Mouse (Mus musculus) common myeloid progenitor, adult 5-6 weeks (primary cell): ENCODE results near the gene Thrb. TPM values are rescaled to one million over a fixed set of nuclear protein-coding genes. Genes with fewer than 3 reads are reported as not detected.
A peak's percentile ranks its signal among the peaks of the same experiment; 100 is the strongest.

ENCODE experiments used
- ATAC-seq: replicated peaks from 2 replicates; pipeline ENCODE4 v1.8.0; 2016; ENCODE audit warnings: low read depth, mild to moderate bottlenecking, moderate TSS enrichment, inconsistent platforms; ENCODE audit not compliant: poor library complexity, severe bottlenecking
- total RNA-seq: library from RNA; stranded (forward); fragments of 200-1000, 187-1606 nt; gene quantifications from 2 replicates; pipeline ENCODE4 v1.2.3, GENCODE M21; 2017

The Thrb gene
- total RNA-seq = 0.73 and 0.92 TPM in 2 replicates

DNA sequence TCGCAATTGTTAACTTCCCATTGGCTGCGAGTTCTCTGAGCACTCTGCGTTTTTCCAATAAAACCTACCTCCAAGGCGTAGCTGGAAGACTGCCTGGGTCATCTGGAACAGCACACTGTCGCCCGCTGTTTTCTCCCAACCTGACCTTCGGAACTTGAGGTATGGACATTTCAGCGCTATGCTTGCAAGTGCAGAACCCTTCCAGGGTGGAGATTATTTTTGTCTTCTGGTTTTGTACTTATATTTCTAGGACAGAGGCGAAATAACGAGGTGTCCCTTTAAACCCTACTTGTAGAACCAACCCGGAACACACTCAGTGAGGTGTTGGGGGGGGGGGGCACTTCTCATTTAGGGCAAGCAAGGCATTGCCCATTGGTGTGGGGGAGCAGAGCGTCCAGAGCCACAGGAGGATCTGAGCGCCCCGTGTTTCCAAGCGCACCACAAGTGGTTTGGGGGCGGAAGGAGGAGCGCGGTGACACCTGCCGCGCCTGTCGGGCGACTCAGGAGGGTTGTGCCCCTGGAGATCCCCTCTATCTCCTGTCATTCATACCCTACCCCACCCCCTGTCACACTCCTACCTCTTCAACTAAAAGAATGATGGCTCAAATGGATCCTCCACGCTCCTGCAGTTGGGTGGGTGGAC lies at the start of gene Thrb:
Thrb (plus strand) TSS at position 576 of the 643 bp plus-strand sequence.
- peak; percentile 57 for ATAC-seq

DNA sequence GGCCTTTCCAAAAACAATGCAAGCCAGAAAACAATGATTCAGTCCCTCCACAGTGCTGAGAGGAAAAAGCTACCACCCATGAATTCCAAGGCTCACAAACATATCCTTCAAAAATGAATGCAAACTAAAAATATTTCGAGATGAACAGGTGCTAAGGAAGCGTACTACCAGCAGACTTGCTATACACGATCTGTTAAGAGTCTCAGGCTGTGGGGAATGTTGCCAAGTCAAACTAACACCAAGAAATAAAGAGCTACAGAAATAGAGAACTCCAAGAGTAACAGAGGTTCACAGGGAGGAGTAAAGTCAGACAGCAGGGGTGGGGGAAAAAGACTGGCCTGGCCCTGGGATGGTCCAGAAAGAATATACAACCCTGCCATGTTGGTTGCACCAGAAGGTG lies 38.4 kb upstream of the Thrb start:
- ATAC-seq = no peak

DNA sequence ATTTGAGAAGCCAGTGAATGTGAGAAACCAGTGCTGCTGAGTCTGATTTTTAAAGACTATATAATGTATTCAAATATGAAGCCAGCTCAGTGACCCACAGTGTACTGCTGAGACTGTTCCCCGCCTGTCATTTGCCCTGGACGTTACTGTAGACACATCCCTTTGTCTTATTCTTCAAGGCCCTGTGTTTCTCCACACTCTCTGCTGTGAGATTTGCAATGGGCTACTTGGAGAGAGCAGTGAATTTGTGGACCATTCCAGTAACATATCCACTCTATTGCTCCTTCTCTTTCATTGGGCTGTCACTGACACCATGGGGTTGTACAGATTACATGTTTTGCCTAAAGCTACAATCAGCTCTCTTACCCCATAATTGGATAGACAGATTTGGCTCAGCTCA lies 36.1 kb upstream of the Thrb start:
- no peak for ATAC-seq

DNA sequence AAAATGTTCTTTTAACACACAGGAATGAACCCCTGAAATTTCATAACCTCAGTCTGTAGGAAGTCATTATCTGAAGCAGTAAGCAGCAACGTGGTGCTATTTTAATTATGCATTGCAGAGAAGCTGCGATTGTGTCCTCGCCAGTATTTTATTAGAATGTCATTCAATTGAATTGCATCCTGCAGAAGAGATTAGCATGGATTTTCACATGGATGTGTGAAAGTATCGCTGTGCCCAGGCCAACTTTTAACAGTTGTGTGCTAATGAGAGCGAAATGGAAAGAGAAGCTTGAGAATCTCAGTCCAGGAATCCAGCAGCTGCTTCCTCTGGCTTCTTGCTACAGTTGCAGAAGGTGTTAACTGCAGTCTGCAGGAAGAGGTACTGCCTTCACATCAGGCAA lies 30.8 kb upstream of the Thrb start:
- ATAC-seq = no peak

DNA sequence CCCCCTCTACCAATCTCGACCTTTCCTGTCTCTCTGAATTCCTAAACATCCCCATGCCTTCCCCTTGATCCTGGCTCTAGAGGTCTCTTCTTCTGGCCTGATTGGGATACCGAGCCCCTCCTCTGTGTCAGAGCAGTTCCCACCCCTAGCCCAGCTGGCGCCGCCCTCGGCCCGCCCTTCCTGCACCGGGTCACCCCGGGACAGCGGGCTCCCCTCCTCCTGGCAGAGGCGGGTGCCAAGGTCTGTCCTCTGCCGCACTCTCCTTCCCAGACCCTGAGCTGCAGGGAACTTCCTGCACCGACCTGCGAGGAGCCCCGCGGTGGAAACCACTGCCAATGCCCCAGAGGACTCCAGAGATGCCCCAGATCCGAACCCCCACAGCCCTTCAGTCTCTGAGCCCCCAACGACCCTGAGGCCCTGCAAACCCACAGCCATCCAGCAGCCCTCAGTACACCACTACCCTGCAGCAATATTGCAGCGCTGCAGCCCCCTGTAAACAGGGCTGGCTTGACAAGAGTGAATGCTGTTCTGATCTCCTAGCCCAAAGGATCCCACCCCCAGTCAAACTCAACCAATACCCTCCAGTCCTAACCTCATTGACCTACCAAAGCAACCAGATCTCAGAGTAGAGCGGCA lies 27.1 kb upstream of the Thrb start:
- peak; percentile 83 for ATAC-seq

DNA sequence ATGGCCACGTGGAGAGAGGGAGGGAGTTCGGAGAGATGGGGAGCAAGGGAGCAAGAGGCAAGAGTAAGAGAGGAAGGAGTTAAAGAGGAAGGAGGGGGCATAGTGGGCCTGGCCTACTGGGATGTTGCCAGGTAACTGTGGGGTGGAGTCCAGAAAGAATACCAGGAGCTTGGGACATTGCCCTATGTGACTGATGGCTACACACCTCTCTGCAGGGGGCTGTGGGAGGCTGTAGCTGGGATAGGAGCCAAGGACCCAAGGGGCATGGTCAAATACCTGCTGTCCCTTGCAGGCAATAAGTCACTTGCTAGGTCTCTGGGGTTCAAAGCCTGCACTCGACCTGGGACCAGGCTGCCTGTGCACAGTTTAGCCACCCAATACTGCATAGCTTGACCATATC lies 23.1 kb upstream of the Thrb start:
- ATAC-seq = no peak

DNA sequence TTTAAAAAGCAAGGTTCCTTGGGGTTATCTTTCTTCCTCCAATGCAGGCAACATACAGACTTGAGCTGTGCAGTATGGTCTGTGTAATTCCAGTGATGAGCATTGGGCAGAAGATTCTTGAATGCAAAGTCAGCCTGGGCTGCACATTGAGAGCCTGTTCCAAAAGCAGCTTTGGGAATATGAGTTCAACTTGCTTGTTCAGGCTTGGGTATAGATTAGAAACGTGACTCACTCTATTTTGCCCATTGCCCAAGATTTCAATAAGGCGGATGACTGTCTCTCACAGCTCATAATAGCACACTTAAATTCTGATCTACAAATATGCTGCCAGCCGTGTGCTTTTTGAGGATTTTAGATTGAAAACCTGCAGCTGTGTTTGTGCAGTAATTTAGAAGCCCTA lies 18.3 kb upstream of the Thrb start:
- ATAC-seq = no peak

DNA sequence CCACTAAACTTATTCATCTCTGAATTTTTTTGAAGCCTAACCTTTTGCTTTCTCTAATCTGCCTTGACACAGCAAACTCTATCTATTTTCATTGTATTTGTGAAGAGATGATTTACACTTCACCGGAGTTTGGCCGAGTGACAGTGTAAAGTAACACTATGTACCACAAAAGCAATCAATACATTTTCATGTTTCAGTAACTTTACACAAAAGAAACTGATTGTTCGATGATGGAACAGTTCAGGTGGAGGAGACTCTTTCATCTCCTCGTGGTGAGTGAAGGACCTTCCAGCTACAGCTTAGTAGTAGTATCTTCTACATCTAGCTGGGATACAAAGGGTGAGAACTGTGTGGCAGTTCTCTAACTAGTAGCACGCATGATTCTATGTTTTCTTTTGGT lies 5.0 kb upstream of the Thrb start:
- ATAC-seq = no peak

DNA sequence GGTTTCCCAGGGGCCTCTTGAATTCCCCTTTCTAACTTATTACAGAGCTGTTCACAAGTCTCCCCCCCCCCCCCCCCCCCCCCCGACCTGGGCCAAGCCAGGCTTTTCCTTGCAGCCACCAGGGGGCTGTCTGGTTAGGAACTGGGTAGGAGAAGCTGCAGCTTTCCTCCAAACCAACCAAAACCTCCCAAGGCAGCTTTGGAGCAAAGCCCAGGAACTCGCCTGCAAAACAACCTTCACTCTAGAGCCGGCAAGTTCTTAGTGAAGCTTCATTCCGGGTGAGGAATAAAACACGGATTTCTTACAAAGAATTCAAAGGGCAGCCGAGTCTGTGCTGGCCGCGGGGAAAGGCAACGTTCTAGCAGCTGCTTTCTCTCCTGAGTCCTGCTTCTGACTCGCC lies 1.0 kb upstream of the Thrb start:
- ATAC-seq = peak; percentile 66

DNA sequence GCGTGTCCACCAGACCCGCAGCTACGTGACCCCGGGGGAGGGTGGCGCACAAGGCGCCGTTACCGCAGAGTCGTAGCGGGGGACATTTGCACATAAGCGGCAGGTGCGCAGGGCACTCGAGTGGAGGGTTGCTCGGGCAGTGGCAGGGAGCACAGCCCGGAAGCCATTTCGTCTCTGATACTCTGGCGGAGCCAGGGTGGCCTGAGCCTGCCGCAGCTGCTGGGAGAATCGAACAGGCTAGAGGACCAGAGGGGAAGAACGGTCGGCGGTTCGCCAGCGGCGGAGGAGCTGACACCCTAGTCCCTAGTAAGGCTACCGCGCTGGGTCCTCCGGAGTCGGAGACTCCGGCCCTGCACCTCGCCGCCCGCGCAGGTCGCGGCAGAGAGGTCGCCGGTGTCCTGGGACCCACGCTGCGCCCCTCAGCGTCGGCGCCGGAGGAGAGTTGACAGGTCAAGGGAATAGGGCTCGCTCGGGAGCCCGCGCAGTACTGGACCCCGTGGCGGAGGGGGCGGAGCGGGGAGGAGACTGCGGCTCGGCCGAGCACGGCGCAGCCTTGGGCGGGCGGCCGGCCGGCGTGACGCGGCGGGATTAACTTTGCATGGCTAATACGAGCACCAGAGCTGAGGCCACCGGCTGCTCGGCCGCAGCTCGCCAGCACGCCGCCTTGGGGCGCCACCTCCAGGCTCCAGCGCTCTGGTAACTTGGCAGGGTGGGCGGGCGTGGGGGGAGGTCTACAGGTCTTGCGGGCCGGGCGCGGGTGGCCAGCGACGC lies 453 bp downstream of the Thrb start:
- ATAC-seq = peak; percentile 50

DNA sequence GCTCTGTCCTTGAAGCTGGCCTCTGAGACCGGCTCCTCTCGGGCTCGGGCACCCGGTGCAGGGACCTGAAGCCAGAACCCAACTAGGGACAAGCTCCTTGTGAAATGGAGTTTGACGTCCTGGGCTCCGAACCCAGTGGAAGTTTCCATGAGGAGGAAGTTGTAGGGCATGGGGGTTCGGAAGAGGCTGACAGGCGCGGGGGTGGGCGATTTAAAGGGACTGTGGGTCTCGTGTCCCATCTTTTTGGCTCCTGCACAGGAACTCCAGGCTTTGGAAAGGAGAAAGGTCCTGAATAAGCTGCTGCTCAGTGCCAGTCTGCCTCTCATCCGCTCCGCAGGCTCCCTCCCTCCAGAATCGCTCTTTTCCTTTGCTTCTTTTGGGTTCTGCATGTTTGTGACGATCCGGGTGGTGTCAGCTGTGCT lies 1.1 kb downstream of the Thrb start:
- ATAC-seq = peak; percentile 13

DNA sequence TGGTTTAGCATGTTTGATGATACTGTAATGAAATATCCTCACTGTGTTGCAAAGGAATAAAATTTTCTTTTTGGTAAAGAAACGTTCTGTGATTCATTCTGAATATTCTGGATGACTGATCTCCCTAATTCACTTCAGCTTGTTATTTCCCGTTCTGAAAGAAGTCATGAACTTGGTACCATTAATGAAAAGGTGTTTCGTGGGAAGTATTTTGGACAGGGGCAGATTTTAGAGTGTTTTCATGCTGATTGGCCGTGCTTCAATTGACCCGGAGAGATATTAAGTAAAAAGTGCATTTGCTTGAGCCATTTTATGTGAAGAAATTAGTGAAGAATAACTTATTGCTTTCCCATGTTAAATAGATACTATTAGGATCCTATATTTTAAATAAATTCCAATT lies 2.0 kb downstream of the Thrb start:
- no peak for ATAC-seq

DNA sequence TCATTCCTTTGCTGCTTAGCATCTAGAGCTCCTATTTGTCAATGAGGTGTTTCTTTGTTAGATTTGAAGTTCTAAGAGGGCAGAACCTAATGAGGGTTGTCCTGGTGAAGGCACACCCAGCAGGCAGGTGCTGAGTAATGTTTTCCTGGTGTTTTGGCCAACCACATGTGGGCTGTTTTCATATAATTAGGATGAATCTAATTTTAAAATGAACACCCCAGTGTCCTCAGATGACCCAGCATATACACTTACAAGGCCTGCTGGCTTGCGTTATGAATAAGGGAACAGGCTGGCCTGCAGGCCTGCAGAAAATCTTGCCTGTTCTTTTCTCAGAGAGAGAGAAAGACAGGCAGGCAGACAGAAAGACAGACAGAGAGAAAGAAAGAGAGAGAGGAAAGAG lies 14.3 kb downstream of the Thrb start:
- no peak for ATAC-seq

DNA sequence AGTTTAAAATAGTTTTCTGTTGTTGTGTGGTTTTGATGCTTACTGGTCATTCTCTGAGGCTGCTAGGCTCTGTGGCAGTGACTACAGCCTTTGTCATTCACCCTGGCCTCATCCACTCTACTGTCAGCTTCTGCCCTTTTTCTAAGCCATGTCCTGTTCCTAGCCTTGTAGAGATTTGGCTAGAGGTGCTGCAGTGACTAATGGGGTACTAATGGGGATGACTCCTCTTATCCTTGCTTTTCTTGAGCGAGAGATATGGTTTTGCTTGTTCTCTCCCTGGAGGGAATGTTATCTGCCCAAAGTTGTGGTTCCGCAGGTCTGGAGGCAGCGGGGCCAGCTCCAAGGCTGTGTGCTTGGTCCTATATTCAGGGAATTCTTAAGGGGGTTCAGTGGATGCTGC lies 15.2 kb downstream of the Thrb start:
- no peak for ATAC-seq

DNA sequence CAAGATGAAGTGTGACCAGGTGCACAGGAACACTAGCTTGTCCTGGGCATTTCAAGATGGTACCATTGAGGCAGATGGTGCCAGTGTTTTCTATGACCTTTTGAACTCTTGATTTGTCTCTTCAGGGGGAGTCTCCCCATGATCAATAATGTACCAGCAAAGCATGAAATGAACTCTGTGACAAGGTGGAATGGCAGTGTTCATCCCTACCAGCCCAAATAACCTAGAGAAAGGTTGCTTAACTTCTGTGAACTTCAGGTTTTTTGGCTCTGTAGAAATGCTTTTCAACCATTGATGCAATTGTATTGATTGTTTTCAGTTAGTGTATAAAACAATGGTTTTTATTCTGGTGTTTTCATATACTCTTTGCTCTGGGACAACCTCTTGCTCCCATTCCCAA lies 21.4 kb downstream of the Thrb start:
- no peak for ATAC-seq

DNA sequence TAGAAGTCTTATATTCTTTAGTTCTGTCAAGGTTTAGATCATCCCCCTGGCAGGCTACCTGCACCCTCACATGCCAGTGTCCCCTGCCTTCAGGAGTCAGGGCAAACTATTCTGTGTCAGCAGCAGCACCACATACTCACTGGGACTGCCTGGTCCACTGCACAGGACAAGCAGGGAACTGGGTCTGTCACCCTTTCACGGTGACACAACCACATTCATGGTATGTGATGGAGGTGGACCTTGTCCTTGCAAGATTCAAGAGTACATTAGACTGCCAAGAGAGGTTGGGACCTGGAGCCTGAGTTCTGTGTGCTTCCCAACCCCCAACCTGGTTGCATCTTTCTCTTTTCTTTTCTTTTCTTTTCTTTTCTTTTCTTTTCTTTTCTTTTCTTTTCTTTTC lies 24.8 kb downstream of the Thrb start:
- no peak for ATAC-seq

DNA sequence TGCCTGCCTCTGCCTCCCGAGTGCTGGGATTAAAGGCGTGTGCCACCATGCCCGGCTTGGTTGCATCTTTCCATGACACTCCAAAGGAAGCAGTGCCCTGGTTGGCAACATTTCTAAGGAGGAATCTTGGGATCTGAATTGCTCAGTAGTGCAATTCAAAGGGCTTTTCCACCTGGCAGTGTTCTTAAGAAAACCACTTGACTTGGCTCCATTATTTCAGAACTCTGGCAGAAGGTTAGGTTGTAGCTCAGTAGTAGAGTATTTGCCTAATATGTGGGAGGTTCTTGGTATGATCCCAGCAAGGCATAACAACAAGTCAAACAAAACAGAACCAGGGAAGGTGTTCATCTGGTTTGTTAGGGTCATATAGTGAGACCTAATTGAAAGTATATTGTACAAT lies 25.4 kb downstream of the Thrb start:
- ATAC-seq = no peak

DNA sequence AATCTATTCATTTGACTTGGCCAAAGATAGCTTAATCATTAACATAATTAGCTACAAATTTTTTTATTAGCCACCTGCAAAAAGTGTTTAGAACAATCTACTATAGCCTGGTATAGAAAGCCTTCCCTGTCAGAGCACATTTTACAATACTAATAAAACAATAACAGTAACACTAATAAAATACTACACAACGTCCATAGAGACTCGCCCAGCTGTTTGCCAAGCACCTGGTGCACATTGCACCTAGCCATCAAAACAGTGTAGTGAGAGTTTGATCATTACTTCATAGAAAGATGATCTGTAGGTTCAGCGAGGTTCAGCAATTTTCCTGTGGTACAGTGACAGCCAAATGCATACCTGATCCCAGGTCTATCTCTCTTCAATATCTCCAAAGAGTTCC lies 26.9 kb downstream of the Thrb start:
- no peak for ATAC-seq

DNA sequence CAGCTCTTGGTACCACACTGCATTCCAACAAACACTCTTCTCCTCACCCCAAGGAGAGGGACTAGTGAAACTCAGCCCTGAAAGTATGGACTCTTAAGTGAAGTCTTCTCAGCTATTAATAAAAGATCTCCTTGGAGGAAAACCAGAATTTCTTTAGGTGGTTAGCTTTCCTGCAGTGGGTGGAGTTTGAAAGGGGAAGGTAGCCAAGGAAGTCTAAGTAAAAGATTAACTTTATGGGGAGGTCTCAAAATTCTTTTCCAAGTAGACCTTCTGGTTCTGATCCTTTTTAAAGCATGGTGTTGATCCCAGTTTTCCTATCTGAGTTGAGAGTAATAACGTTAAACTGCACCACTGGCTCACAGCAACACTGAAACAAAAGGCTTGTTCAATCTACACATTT lies 31.2 kb downstream of the Thrb start:
- ATAC-seq = no peak

DNA sequence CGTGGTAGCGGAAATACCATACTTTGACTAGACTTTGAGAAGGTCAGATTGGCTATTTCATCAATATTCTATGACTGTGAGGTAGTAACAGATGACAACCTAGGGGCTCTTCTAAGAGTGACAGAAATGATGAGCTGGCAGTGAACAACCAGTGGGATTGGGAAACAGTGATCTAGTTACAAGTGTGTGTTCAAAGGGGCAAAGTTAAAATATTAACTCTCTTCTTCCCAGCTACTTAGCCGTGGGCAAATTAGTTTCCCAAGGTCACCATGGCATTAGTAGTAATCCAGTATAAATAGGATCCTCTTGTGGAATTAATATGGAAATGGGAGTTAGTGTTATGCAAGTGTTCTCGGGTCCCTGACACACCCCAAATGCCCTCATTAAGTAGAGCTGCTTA lies 35.5 kb downstream of the Thrb start:
- ATAC-seq = no peak

DNA sequence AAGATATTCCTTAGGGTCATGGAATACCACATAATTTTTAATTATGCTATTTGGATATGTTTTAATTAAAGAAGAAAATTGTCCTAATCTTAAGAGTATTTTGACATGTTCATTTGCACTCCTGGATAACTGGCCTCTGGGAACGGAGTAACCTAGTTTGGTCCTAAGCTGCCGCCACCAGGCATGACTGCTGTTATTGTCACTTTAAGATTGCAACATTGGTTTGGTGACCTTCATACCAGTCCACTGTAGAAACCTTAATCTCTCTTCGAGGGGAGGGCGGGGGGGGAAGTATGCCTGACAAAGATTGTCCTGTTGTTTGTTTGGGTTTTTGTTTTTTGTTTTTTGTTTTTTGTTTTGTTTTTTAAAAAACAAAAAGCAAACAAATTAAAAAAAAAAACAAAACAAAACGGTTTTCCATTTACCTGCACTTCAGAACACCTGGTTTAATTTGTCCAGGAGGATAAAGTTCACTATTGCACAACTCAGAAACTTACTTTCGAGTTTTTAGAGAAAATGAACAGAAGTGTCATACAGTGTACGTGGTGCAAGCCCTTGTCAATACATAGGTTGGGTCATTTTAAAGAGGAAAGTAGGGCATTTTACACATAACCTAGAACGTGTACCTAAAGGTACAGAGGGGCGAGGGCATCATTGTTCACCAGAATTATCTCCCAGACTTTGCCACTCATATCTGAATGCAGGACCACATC lies 38.0 kb downstream of the Thrb start:
- ATAC-seq = no peak
